Mouse (Mus musculus): ENCODE results near the gene Fam185a.

GRCm38 (mm10) chr5:21526835-21527485 lies 102.2 kb downstream of the Fam185a start:
- no peak for TF ChIP-seq FLI1 (IDR thresholded peaks at IDR 0.05; ENCODE audit: low read length)
- TF ChIP-seq GATA1 (IDR thresholded peaks at IDR 0.05; ENCODE audit: borderline replicate concordance, low read length), result no peak

Data from megakaryocyte, embryonic 14.5 days (primary cell).